Mouse (Mus musculus) ZHBTc4 (cell line): ENCODE data around the gene Fam216b.

Experiments used
- DNase-seq: peaks from one replicate; pipeline ENCODE4 v3.0.0-alpha.2; 2011; ENCODE audit warnings: low read depth, low spot score

Fam216b gene

DNA sequence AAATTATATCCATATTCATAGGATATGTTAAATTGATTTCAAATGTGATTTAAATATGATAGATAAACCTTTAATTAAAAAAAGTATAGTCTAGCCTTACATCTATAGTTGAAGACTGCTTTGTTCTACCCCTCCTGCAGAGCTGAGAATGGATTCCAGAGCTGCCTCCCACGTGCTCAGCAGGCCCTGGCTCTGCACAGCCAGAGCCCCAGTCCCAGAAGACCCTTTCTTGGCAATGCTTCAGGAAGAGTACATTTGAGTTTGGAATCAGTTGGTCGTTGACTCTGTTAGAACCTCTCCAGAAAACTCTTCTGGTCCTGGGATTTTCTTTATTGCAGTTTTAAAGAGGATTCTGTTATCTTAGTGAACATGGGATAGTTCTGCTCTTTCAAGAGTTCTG lies 45.7 kb downstream of the Fam216b start:
- DNase-seq, result no peak

DNA sequence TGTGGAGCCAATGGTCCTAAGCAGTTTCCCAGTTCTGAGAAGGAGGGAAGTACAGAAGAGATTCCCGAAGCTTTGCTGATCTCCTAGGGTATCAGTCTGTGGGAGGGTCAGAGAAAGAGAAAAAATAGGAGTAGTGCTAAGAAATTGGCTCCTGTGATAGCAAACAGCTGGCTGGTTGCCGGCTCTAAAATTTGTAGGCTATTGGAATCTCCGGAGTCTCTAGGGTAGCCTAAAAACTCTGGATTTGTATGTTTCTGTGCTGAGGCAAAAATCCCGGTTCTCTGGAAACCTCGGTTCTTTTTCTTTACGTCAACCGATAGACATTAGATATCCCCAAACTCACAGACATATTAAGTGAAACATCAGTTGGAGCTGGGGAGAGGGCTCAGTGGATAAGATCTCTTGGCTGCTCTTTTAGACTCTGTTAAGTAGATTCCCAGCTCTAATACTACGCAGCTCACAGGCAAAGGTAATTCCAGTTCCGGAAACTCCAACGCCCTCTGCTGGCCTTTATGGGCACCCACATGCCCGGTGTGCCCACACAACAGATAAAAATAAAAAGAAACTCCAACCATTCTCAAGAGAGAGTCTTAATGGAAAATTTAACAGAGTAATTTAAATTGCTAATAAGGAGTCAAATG lies 46.8 kb downstream of the Fam216b start:
- DNase-seq, result peak; percentile 31

DNA sequence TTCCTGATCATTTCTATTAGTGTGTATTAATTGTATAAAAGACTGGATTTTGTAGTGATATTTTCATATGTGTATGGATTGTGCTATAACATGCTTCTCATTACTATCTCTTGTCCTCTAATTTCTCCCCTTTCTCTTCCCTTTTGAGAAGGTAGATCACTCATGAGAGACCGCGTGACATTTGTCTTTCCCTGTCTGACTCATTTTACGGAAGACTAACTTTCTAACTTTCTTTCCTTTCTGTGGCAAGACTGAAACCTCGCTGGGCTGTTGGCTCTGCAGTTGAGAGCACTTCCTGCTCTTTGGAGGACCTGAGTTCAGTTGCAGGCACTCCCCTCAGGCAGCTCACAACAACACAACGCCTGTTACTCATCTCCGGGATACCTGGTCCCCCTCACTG lies 48.2 kb downstream of the Fam216b start:
- no peak for DNase-seq

DNA sequence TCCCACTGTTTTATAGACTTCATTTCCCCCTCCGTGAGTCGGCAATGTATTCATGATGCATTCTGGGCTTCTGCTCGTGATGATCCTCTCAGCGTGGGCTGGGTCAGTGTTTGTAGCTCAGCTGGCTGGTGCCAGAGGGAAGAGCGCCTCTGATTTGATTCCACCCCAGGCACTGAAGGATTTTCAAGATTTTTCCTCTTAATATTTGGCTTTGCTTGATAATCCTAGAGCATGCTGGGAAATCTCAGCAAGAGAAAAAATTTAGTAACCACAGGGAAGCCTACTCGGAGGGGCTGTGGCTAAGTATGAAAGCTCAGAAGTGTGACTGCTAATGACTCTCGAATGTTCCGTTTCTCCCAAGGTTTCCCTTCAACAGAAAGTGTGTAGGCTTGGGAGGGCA lies 49.9 kb downstream of the Fam216b start:
- no peak for DNase-seq
